Mouse (Mus musculus): Measurements from ENCODE around the gene Mrm2. TPM values are rescaled to one million over a fixed set of nuclear protein-coding genes. Genes with fewer than 3 reads are reported as not detected.

The Mrm2 gene
- polyA plus RNA-seq, 1 experiment from 2014 or later: 11.7 TPM

- Histone ChIP-seq H3K27me3 (replicated peaks; ENCODE audit: insufficient read depth, low read length) (no peaks in the 10 kb centered on the region), H3K9ac (replicated peaks; ENCODE audit: low read depth) (no peak overlapping the region), H3K36me3 (ENCODE audit: insufficient read depth, low read length) (peaks cover 33% of the 10 kb centered on the region; the same call in 1 of the 2 replicates), H3K4me1 (ENCODE audit: insufficient read depth, low read depth, low read length) (no peaks in the 10 kb centered on the region), H3K4me2 (replicated peaks; ENCODE audit: low read depth, low read length) (no peak overlapping the region), H3K4me3 (ENCODE audit: low read depth, low read length) (no peak overlapping the region), H3K9me3 (ENCODE audit: low read length) (no peaks in the 10 kb centered on the region), H3K27ac (ENCODE audit: low read length) (no peak overlapping the region)
- no peak for TF ChIP-seq EP300 (IDR thresholded peaks at IDR 0.05)
- TF ChIP-seq CTCF (IDR thresholded peaks at IDR 0.05): no peak
- WGBS: 87% methylated on average over 14 of the region's 14 CpGs
- no peak for ATAC-seq
- no peak for DNase-seq (ENCODE audit: low spot score)
These were observed 24.1 kb downstream of the Mrm2 start for GRCm38 (mm10) chr5:140307602-140308001.

GRCm38 (mm10) chr5:140306016-140306415, 25.7 kb downstream of the Mrm2 start:
- Histone ChIP-seq H3K27ac (ENCODE audit: low read length) (no peak overlapping the region), H3K9me3 (ENCODE audit: low read length) (no peaks in the 10 kb centered on the region), H3K4me2 (replicated peaks; ENCODE audit: low read depth, low read length) (no peak overlapping the region), H3K27me3 (replicated peaks; ENCODE audit: insufficient read depth, low read length) (no peaks in the 10 kb centered on the region), H3K4me1 (ENCODE audit: insufficient read depth, low read depth, low read length) (no peaks in the 10 kb centered on the region), H3K36me3 (ENCODE audit: insufficient read depth, low read length) (peaks cover 43% of the 10 kb centered on the region; the same call in 1 of the 2 replicates), H3K9ac (replicated peaks; ENCODE audit: low read depth) (no peak overlapping the region), H3K4me3 (ENCODE audit: low read depth, low read length) (no peak overlapping the region)
- DNase-seq (ENCODE audit: low spot score) (no peak), ATAC-seq (no peak)
- 77% methylated on average over 8 of the region's 8 CpGs for WGBS
- TF ChIP-seq EP300 (IDR thresholded peaks at IDR 0.05): no peak

DNA sequence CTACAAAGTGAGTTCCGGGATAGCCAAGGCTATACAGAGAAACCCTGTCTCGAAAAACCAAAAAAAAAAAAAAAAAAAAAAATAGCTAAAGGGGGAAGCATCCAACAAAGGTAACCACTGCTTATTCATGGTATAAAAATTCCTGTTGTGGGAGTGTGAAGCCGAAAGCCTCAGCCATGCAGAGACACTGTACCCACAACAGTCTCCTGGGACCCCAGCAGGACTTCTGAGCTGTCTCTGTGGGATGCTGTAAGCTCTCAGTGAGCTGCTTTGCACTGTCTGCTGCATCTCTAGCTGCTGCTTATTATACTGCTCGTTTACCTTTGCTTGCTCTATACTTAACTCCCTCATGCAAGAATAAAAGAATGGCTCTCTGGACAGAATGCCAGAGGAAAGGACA, 33.4 kb downstream of the Mrm2 start:
- Histone ChIP-seq H3K9ac (replicated peaks; ENCODE audit: low read depth) (no peak overlapping the region), H3K4me3 (ENCODE audit: low read depth, low read length) (no peak overlapping the region), H3K27ac (ENCODE audit: low read length) (no peak overlapping the region), H3K4me1 (ENCODE audit: insufficient read depth, low read depth, low read length) (no peaks in the 10 kb centered on the region), H3K27me3 (replicated peaks; ENCODE audit: insufficient read depth, low read length) (no peaks in the 10 kb centered on the region), H3K36me3 (ENCODE audit: insufficient read depth, low read length) (peaks cover 34% of the 10 kb centered on the region; the same call in 1 of the 2 replicates), H3K4me2 (replicated peaks; ENCODE audit: low read depth, low read length) (no peak overlapping the region), H3K9me3 (ENCODE audit: low read length) (no peaks in the 10 kb centered on the region)
- 88% methylated on average over 4 of the region's 4 CpGs for WGBS
- ATAC-seq: no peak
- no peak for DNase-seq (ENCODE audit: low spot score)
- no peak for TF ChIP-seq CTCF (IDR thresholded peaks at IDR 0.05)
- TF ChIP-seq EP300 (IDR thresholded peaks at IDR 0.05): no peak

- ATAC-seq (peak; percentile 41; the same call in 1 of the 2 replicates), DNase-seq (ENCODE audit: low spot score) (peak; percentile 73)
- H3K27me3 ChIP-seq (replicated peaks; ENCODE audit: insufficient read depth, low read length): no peaks in the 10 kb centered on the region
- no peaks in the 10 kb centered on the region for H3K4me1 ChIP-seq (ENCODE audit: insufficient read depth, low read depth, low read length)
- no peak overlapping the region for H3K27ac ChIP-seq (ENCODE audit: low read length)
- peak; percentile 88 for TF ChIP-seq CTCF (IDR thresholded peaks at IDR 0.05)
- TF ChIP-seq EP300 (IDR thresholded peaks at IDR 0.05): no peak
- no peak overlapping the region for H3K4me2 ChIP-seq (replicated peaks; ENCODE audit: low read depth, low read length)
- no peak overlapping the region for H3K4me3 ChIP-seq (ENCODE audit: low read depth, low read length)
- no peak overlapping the region for H3K9ac ChIP-seq (replicated peaks; ENCODE audit: low read depth)
- WGBS: 100% methylated on average over 1 of the region's 1 CpGs
- peaks cover 11% of the 10 kb centered on the region; the same call in 1 of the 2 replicates for H3K36me3 ChIP-seq (ENCODE audit: insufficient read depth, low read length)
- no peaks in the 10 kb centered on the region for H3K9me3 ChIP-seq (ENCODE audit: low read length)
These were observed 39.5 kb downstream of the Mrm2 start for GRCm38 (mm10) chr5:140292152-140292551.

- H3K36me3 ChIP-seq (ENCODE audit: insufficient read depth, low read length): no peaks in the 10 kb centered on the region; the same call in none of the 2 replicates
- WGBS: 96% methylated on average over 2 of the region's 2 CpGs
- H3K9me3 ChIP-seq (ENCODE audit: low read length): no peaks in the 10 kb centered on the region
- H3K9ac ChIP-seq (replicated peaks; ENCODE audit: low read depth): no peak overlapping the region
- H3K27me3 ChIP-seq (replicated peaks; ENCODE audit: insufficient read depth, low read length): no peaks in the 10 kb centered on the region
- TF ChIP-seq CTCF (IDR thresholded peaks at IDR 0.05) (no peak), EP300 (IDR thresholded peaks at IDR 0.05) (no peak)
- no peak overlapping the region for H3K27ac ChIP-seq (ENCODE audit: low read length)
- no peak overlapping the region for H3K4me3 ChIP-seq (ENCODE audit: low read depth, low read length)
- no peak overlapping the region for H3K4me2 ChIP-seq (replicated peaks; ENCODE audit: low read depth, low read length)
- DNase-seq (ENCODE audit: low spot score) (no peak), ATAC-seq (no peak)
- H3K4me1 ChIP-seq (ENCODE audit: insufficient read depth, low read depth, low read length): no peaks in the 10 kb centered on the region
These were observed 42.5 kb downstream of the Mrm2 start for GRCm38 (mm10) chr5:140289161-140289560.

DNA sequence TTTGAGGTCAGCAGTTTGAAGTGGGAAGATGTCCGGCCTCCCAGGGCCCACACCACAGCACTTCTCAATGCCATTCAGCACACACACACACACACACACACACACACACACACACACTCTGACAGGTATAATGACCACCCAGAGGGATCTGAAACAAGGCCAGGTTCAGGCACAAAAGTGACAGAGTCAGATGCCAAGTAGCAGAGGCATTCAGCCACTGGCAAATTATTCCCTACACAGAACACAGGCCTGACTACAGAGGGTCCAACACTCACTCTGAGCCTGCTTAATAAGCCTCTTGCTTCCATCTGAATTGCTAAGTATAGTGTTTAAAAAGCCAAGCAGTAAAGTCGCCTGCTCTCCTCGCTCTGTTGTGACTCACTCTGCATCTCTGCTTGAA, 43.4 kb downstream of the Mrm2 start:
- TF ChIP-seq CTCF (IDR thresholded peaks at IDR 0.05) (no peak), EP300 (IDR thresholded peaks at IDR 0.05) (no peak)
- no peaks in the 10 kb centered on the region for H3K9me3 ChIP-seq (ENCODE audit: low read length)
- H3K9ac ChIP-seq (replicated peaks; ENCODE audit: low read depth): no peak overlapping the region
- no peak for ATAC-seq
- WGBS: 79% methylated on average over 3 of the region's 3 CpGs
- H3K4me1 ChIP-seq (ENCODE audit: insufficient read depth, low read depth, low read length): no peaks in the 10 kb centered on the region
- no peak for DNase-seq (ENCODE audit: low spot score)
- H3K4me3 ChIP-seq (ENCODE audit: low read depth, low read length): no peak overlapping the region
- H3K27ac ChIP-seq (ENCODE audit: low read length): no peak overlapping the region
- H3K36me3 ChIP-seq (ENCODE audit: insufficient read depth, low read length): no peaks in the 10 kb centered on the region; the same call in none of the 2 replicates
- no peaks in the 10 kb centered on the region for H3K27me3 ChIP-seq (replicated peaks; ENCODE audit: insufficient read depth, low read length)
- no peak overlapping the region for H3K4me2 ChIP-seq (replicated peaks; ENCODE audit: low read depth, low read length)

GRCm38 (mm10) chr5:140284761-140285160, 46.9 kb downstream of the Mrm2 start:
- Histone ChIP-seq H3K4me2 (replicated peaks; ENCODE audit: low read depth, low read length) (no peak overlapping the region), H3K27ac (ENCODE audit: low read length) (no peak overlapping the region), H3K36me3 (ENCODE audit: insufficient read depth, low read length) (peaks cover 3% of the 10 kb centered on the region), H3K4me3 (ENCODE audit: low read depth, low read length) (no peak overlapping the region), H3K9ac (replicated peaks; ENCODE audit: low read depth) (no peak overlapping the region), H3K27me3 (replicated peaks; ENCODE audit: insufficient read depth, low read length) (no peaks in the 10 kb centered on the region), H3K9me3 (ENCODE audit: low read length) (no peaks in the 10 kb centered on the region), H3K4me1 (ENCODE audit: insufficient read depth, low read depth, low read length) (no peaks in the 10 kb centered on the region)
- WGBS: 86% methylated on average over 2 of the region's 2 CpGs
- TF ChIP-seq CTCF (IDR thresholded peaks at IDR 0.05) (no peak), EP300 (IDR thresholded peaks at IDR 0.05) (no peak)
- ATAC-seq: no peak
- no peak for DNase-seq (ENCODE audit: low spot score)
